Mouse (Mus musculus) fat pad, adult 2 months (tissue): ENCODE results near the gene Sgcd.

ENCODE experiments used
- DNase-seq: peaks from one replicate; pipeline ENCODE4 v3.0.0-alpha.2; 2011; ENCODE audit warnings: low read depth, low spot score; ENCODE audit errors: extremely low read depth

The Sgcd gene

GRCm38 (mm10) chr11:47297805-47298340 lies 690.9 kb downstream of the Sgcd start:
- no peak for DNase-seq

- DNase-seq: no peak
Measured at GRCm38 (mm10) chr11:47294741-47295140, 694.0 kb downstream of the Sgcd start.

GRCm38 (mm10) chr11:47276586-47276985 lies 712.2 kb downstream of the Sgcd start:
- no peak for DNase-seq

GRCm38 (mm10) chr11:47268556-47268955 lies 720.2 kb downstream of the Sgcd start:
- no peak for DNase-seq

GRCm38 (mm10) chr11:47264267-47264984 lies 724.3 kb downstream of the Sgcd start:
- no peak for DNase-seq

GRCm38 (mm10) chr11:47250301-47250700 lies 738.5 kb downstream of the Sgcd start:
- no peak for DNase-seq

- DNase-seq: no peak
Measured at GRCm38 (mm10) chr11:47248345-47248893, 740.4 kb downstream of the Sgcd start.

GRCm38 (mm10) chr11:47247703-47248344 lies 740.9 kb downstream of the Sgcd start:
- no peak for DNase-seq

- DNase-seq: no peak
Measured at GRCm38 (mm10) chr11:47242401-47242800, 746.4 kb downstream of the Sgcd start.

GRCm38 (mm10) chr11:47228222-47228621 lies 760.5 kb downstream of the Sgcd start:
- no peak for DNase-seq

GRCm38 (mm10) chr11:47224148-47224547 lies 764.6 kb downstream of the Sgcd start:
- no peak for DNase-seq

GRCm38 (mm10) chr11:47211531-47211930 lies 777.2 kb downstream of the Sgcd start:
- DNase-seq: no peak

GRCm38 (mm10) chr11:47206461-47206860 lies 782.3 kb downstream of the Sgcd start:
- no peak for DNase-seq

- no peak for DNase-seq
Measured at GRCm38 (mm10) chr11:47199106-47199505, 789.7 kb downstream of the Sgcd start.

- no peak for DNase-seq
Measured at GRCm38 (mm10) chr11:47188556-47188955, 800.2 kb downstream of the Sgcd start.

GRCm38 (mm10) chr11:47174977-47175376 lies 813.8 kb downstream of the Sgcd start:
- no peak for DNase-seq

- no peak for DNase-seq
Measured at GRCm38 (mm10) chr11:47170926-47171625, 817.7 kb downstream of the Sgcd start.

- no peak for DNase-seq
Measured at GRCm38 (mm10) chr11:47167376-47167775, 821.4 kb downstream of the Sgcd start.

- DNase-seq: no peak
Measured at GRCm38 (mm10) chr11:47158089-47158488, 830.7 kb downstream of the Sgcd start.

GRCm38 (mm10) chr11:47156730-47157693 lies 831.8 kb downstream of the Sgcd start:
- no peak for DNase-seq
